ENCODE assay signal across 11 mouse cellular contexts in genomic region chr6:124719354-124719978, GRCm38 (mm10). TPM values are rescaled to one million over a fixed set of nuclear protein-coding genes. Genes with fewer than 3 reads are reported as not detected.
DNase-seq lines count a peak whose midpoint lies in the region; ATAC-seq and TF ChIP-seq lines count a peak whose summit lies in the region.
"Had no signal": no experiment of that assay in that cellular context is flagged by ENCODE, and none has a peak within 500 bp of the region (broad histone marks: within the 10 kb centered on the region; RNA-seq: fewer than 3 reads in every experiment).

No protein-coding gene starts in this region.

- WGBS in heart, embryonic 10.5 days, result 52% methylated on average over 7 of the region's 7 CpGs
- 75% methylated on average over 7 of the region's 7 CpGs for WGBS in spleen, adult 2 months
- 65% methylated on average over 7 of the region's 7 CpGs for WGBS in limb, embryonic 11.5 days
- 56% methylated on average over 7 of the region's 7 CpGs for WGBS in stomach, embryonic 16.5 days

- ATAC-seq in limb, embryonic 11.5 days (ENCODE audit: insufficient number of reproducible peaks, low FRiP score, low TSS enrichment, low read depth), result no peak
- ATAC-seq in stomach, embryonic 16.5 days (ENCODE audit: insufficient read depth, low FRiP score), result peak; percentile 45; the same call in 1 of the 2 replicates

- no peaks in the 10 kb centered on the region for H3K27me3 ChIP-seq in heart, embryonic 10.5 days (ENCODE audit: insufficient read depth, poor library complexity, severe bottlenecking)
- no peaks in the 10 kb centered on the region for H3K27me3 ChIP-seq in spleen, adult 2 months (ENCODE audit: control insufficient read depth, insufficient read depth, low read length)
- H3K27me3 ChIP-seq in limb, embryonic 11.5 days (ENCODE audit: control insufficient read depth, insufficient read depth, low read length), result no peaks in the 10 kb centered on the region
- H3K27me3 ChIP-seq in stomach, embryonic 16.5 days (ENCODE audit: control insufficient read depth, insufficient read depth, low read length), result no peaks in the 10 kb centered on the region

- TF ChIP-seq CTCF in spleen, adult 2 months (IDR thresholded peaks at IDR 0.05; ENCODE audit: extremely low read depth, insufficient read depth, insufficient read length, insufficient replicate concordance), result no peak

- TF ChIP-seq POLR2A in spleen, adult 2 months (IDR thresholded peaks at IDR 0.05; ENCODE audit: low read depth, low read length), result no peak

- H3K4me3 ChIP-seq in heart, embryonic 10.5 days, result no peak overlapping the region; the same call in 1 of the 2 replicates
- H3K4me3 ChIP-seq in spleen, adult 2 months (ENCODE audit: extremely low read depth, insufficient read depth, insufficient read length), result no peak overlapping the region
- H3K4me3 ChIP-seq in limb, embryonic 11.5 days (ENCODE audit: low read depth, low read length), result no peak overlapping the region
- H3K4me3 ChIP-seq in stomach, embryonic 16.5 days (replicated peaks; ENCODE audit: low read length), result peak overlapping the region; percentile 48
- H3K4me3 ChIP-seq: myocyte had no signal

- no peaks in the 10 kb centered on the region for H3K9me3 ChIP-seq in heart, embryonic 10.5 days
- no peaks in the 10 kb centered on the region for H3K9me3 ChIP-seq in limb, embryonic 11.5 days (ENCODE audit: control insufficient read depth, low read length)
- H3K9me3 ChIP-seq in stomach, embryonic 16.5 days (replicated peaks; ENCODE audit: control insufficient read depth, low read length), result no peaks in the 10 kb centered on the region

- peaks cover 35% of the 10 kb centered on the region for H3K4me1 ChIP-seq in heart, embryonic 10.5 days
- H3K4me1 ChIP-seq in spleen, adult 2 months (ENCODE audit: control insufficient read depth, insufficient read depth, insufficient read length), result peaks cover 32% of the 10 kb centered on the region; the same call in 1 of the 2 replicates
- no peaks in the 10 kb centered on the region for H3K4me1 ChIP-seq in limb, embryonic 11.5 days (ENCODE audit: control insufficient read depth, insufficient read depth, low read length)
- H3K4me1 ChIP-seq in stomach, embryonic 16.5 days (ENCODE audit: control insufficient read depth, insufficient read depth, low read length), result peaks cover 6% of the 10 kb centered on the region

- H3K4me2 ChIP-seq in limb, embryonic 11.5 days (ENCODE audit: low read depth, severe bottlenecking), result no peak overlapping the region; the same call in 1 of the 2 replicates
- peak overlapping the region; percentile 62 for H3K4me2 ChIP-seq in stomach, embryonic 16.5 days (ENCODE audit: low read depth, low read length)

- H3K9ac ChIP-seq in limb, embryonic 11.5 days (ENCODE audit: low read length), result peak overlapping the region; percentile 13; the same call in 1 of the 2 replicates
- peak overlapping the region; percentile 86 for H3K9ac ChIP-seq in stomach, embryonic 16.5 days (ENCODE audit: low read length)

- peaks cover 35% of the 10 kb centered on the region for H3K36me3 ChIP-seq in heart, embryonic 10.5 days
- H3K36me3 ChIP-seq in spleen, adult 2 months (ENCODE audit: control insufficient read depth, insufficient read depth, low read length), result peaks cover 35% of the 10 kb centered on the region
- peaks cover 23% of the 10 kb centered on the region for H3K36me3 ChIP-seq in limb, embryonic 11.5 days (ENCODE audit: control insufficient read depth, insufficient read depth, low read length)
- peaks cover 17% of the 10 kb centered on the region for H3K36me3 ChIP-seq in stomach, embryonic 16.5 days (ENCODE audit: control insufficient read depth, insufficient read depth, low read length)

- no peak for DNase-seq in heart, embryonic 10.5 days (ENCODE audit: low spot score)
- no peak for DNase-seq in heart, adult 11 months
- no peak for DNase-seq in spleen, adult 2 months (ENCODE audit: low read depth in 1 of 2, low spot score in 2 of 2)
- no peak for DNase-seq in spleen, postnatal 36 days (ENCODE audit: low spot score in 2 of 2)
- DNase-seq in limb, embryonic 11.5 days (ENCODE audit: low spot score), result no peak
- no peak for DNase-seq in cerebellum, adult 11 months
- no peak for DNase-seq in adrenal gland, adult (ENCODE audit: inconsistent age in 2 of 2, low spot score in 1 of 2)
- DNase-seq: gastrocnemius, postnatal 36 days had no signal

- peak overlapping the region; percentile 78 for H3K27ac ChIP-seq in heart, embryonic 10.5 days
- peak overlapping the region; percentile 6; the same call in 1 of the 2 replicates for H3K27ac ChIP-seq in spleen, adult 2 months (ENCODE audit: insufficient read depth, low read length)
- 0 out of 2 replicates have a peak overlapping the region, but pooled peaks have one; percentile 42 for H3K27ac ChIP-seq in limb, embryonic 11.5 days (replicated peaks; ENCODE audit: low read depth, low read length)
- H3K27ac ChIP-seq in stomach, embryonic 16.5 days (ENCODE audit: low read length), result peak overlapping the region; percentile 96

RNA-seq across cellular contexts. Expression of gene Phb2, which starts 7.3 kb away (rescaled TPM):
- polyA plus RNA-seq in heart, embryonic 10.5 days (2016; fragmentation: Nextera tagmentation; extraction: Ambion mirVana), result 438 and 483 TPM in 2 replicates
- 96.5 and 103 TPM in 2 replicates for polyA plus RNA-seq in spleen, adult 2 months (2012; rRNA removed)
- polyA plus RNA-seq in limb, embryonic 11.5 days (2014; fragmentation: Nextera tagmentation; extraction: Ambion mirVana), result 424 and 427 TPM in 2 replicates
- polyA plus RNA-seq in stomach, embryonic 16.5 days (2015; fragmentation: Nextera tagmentation; extraction: Ambion mirVana), result 282 and 303 TPM in 2 replicates

RNA-seq across cellular contexts. Expression of gene Emg1, which starts 7.5 kb away (rescaled TPM):
- 162 and 216 TPM in 2 replicates for polyA plus RNA-seq in heart, embryonic 10.5 days (2016; fragmentation: Nextera tagmentation; extraction: Ambion mirVana)
- 46.2 and 47.9 TPM in 2 replicates for polyA plus RNA-seq in spleen, adult 2 months (2012; rRNA removed)
- polyA plus RNA-seq in limb, embryonic 11.5 days (2014; fragmentation: Nextera tagmentation; extraction: Ambion mirVana), result 244 and 253 TPM in 2 replicates
- 167 and 175 TPM in 2 replicates for polyA plus RNA-seq in stomach, embryonic 16.5 days (2015; fragmentation: Nextera tagmentation; extraction: Ambion mirVana)

RNA-seq across cellular contexts. Expression of gene Ptpn6, which starts 19.0 kb away (rescaled TPM):
- 5.9 and 8.6 TPM in 2 replicates for polyA plus RNA-seq in heart, embryonic 10.5 days (2016; fragmentation: Nextera tagmentation; extraction: Ambion mirVana)
- polyA plus RNA-seq in spleen, adult 2 months (2012; rRNA removed), result 281 and 332 TPM in 2 replicates
- 7.8 and 8.7 TPM in 2 replicates for polyA plus RNA-seq in limb, embryonic 11.5 days (2014; fragmentation: Nextera tagmentation; extraction: Ambion mirVana)
- 19.6 and 20.1 TPM in 2 replicates for polyA plus RNA-seq in stomach, embryonic 16.5 days (2015; fragmentation: Nextera tagmentation; extraction: Ambion mirVana)

RNA-seq across cellular contexts. Expression of gene Grcc10, which starts 21.7 kb away (rescaled TPM):
- 297 and 301 TPM in 2 replicates for polyA plus RNA-seq in heart, embryonic 10.5 days (2016; fragmentation: Nextera tagmentation; extraction: Ambion mirVana)
- polyA plus RNA-seq in spleen, adult 2 months (2012; rRNA removed), result 209 and 225 TPM in 2 replicates
- polyA plus RNA-seq in limb, embryonic 11.5 days (2014; fragmentation: Nextera tagmentation; extraction: Ambion mirVana), result 491 and 549 TPM in 2 replicates
- polyA plus RNA-seq in stomach, embryonic 16.5 days (2015; fragmentation: Nextera tagmentation; extraction: Ambion mirVana), result 352 and 357 TPM in 2 replicates

RNA-seq across cellular contexts. Expression of gene Gm45234, which starts 36.4 kb away (rescaled TPM):
- not detected in 2 replicates for polyA plus RNA-seq in heart, embryonic 10.5 days (2016; fragmentation: Nextera tagmentation; extraction: Ambion mirVana)
- not detected in 2 replicates for polyA plus RNA-seq in spleen, adult 2 months (2012; rRNA removed)
- 0.13 TPM in 1 of 2 replicates, not detected in the other for polyA plus RNA-seq in limb, embryonic 11.5 days (2014; fragmentation: Nextera tagmentation; extraction: Ambion mirVana)
- not detected in 2 replicates for polyA plus RNA-seq in stomach, embryonic 16.5 days (2015; fragmentation: Nextera tagmentation; extraction: Ambion mirVana)
- polyA plus RNA-seq: C2C12, myocyte had no signal

Comparison
In these comparisons a context has a peak if more than half of its experiments do, and no peak if none do; other contexts are left out.
1. H3K27ac ChIP-seq: peak in every context shown above with its lines; median percentile 96 in stomach, embryonic 16.5 days; 78 in heart, embryonic 10.5 days; 42 in limb, embryonic 11.5 days; 6 in spleen, adult 2 months.
2. RNA of gene Ptpn6, which starts 19.0 kb away (polyA plus RNA-seq): 281 to 332 TPM in spleen, adult 2 months; 19.6 to 20.1 TPM in stomach, embryonic 16.5 days, 5.9 to 8.6 TPM in heart, embryonic 10.5 days and 7.8 to 8.7 TPM in limb, embryonic 11.5 days; every median in the first group is over 10 times any median in the second.